Mouse (Mus musculus) MEL (cell line): Measurements from ENCODE around the gene Ovca2.

Source experiments
- CTCF ChIP-seq, 3 experiments: IDR thresholded peaks in 2 of 3; conservative IDR thresholded peaks in 1 of 3; 2 replicates each; pipeline ENCODE4 v1.5.1; 2011 to 2012; ENCODE audit warnings: low read length in 3 of 3, low read depth in 2 of 3, mild to moderate bottlenecking in 2 of 3, improper control_type of control experiment in 1 of 3, inconsistent platforms in 1 of 3, mixed read lengths in 1 of 3, moderate library complexity in 1 of 3; ENCODE audit not compliant: control insufficient read depth in 1 of 3, insufficient read depth in 1 of 3, poor library complexity in 1 of 3, severe bottlenecking in 1 of 3
- GATA1 ChIP-seq: IDR thresholded peaks from 2 replicates; pipeline ENCODE4 v1.6.1; 2011; ENCODE audit warnings: low read depth, low read length, improper control_type of control experiment
- MAFK ChIP-seq: IDR thresholded peaks from 2 replicates; pipeline ENCODE4 v1.6.1; 2011; ENCODE audit warnings: low read depth, mild to moderate bottlenecking, low read length, improper control_type of control experiment, borderline replicate concordance
- MAX ChIP-seq: IDR thresholded peaks from 2 replicates; pipeline ENCODE4 v1.6.1; 2011; ENCODE audit warnings: low read length, improper control_type of control experiment
- MAZ ChIP-seq: IDR thresholded peaks from 2 replicates; pipeline ENCODE4 v1.6.1; 2012; ENCODE audit warnings: low read depth, mild to moderate bottlenecking, inconsistent platforms, low read length, improper control_type of control experiment
- POLR2A ChIP-seq, 2 experiments: IDR thresholded peaks; 2 replicates each; pipeline ENCODE4 v1.6.1; 2011 to 2012; ENCODE audit warnings: low read length in 2 of 2, mild to moderate bottlenecking in 2 of 2, control low read depth in 1 of 2, improper control_type of control experiment in 1 of 2, low read depth in 1 of 2, moderate library complexity in 1 of 2; ENCODE audit not compliant: control insufficient read depth in 1 of 2, insufficient read depth in 1 of 2, poor library complexity in 1 of 2
- POLR2AphosphoS2 ChIP-seq: IDR thresholded peaks from 2 replicates; pipeline ENCODE4 v1.6.1; 2011; ENCODE audit warnings: low read length, improper control_type of control experiment
- SMC3 ChIP-seq: IDR thresholded peaks from 2 replicates; pipeline ENCODE4 v1.6.1; 2011; ENCODE audit warnings: low read depth, low read length, improper control_type of control experiment
- ZMIZ1 ChIP-seq: IDR thresholded peaks from 2 replicates; pipeline ENCODE4 v1.6.1; 2012; ENCODE audit warnings: low read depth, mild to moderate bottlenecking, inconsistent platforms, low read length, improper control_type of control experiment, moderate library complexity

DNA sequence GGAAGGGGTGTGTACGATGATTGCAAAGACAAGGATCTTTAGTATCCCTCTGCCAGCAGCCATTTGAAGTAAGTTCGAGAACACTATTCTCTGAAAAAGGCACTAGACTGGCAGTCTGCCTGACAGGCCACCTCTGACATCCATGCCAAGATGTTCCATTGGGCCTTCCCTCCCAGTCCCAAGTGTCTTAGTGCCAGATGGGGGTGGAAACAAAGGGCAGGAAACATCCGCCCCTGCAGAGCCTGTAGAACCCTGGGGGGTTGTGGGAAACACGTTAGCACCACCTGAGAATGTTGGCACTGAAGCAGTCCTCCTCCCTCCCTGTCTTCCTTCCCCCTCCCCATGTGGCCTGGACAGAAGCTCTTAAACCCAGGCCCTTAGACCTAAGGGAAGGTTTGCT is 21.6 kb downstream of the Ovca2 start:
- TF ChIP-seq ZMIZ1 (no peak), MAFK (no peak), SMC3 (no peak), CTCF (IDR thresholded peaks at IDR 0.05 in 2 of 3, conservative IDR thresholded peaks at IDR 0.05 in 1 of 3; ENCODE audit: control insufficient read depth in 1 of 3, insufficient read depth in 1 of 3, low read depth in 2 of 3, low read length in 3 of 3, poor library complexity in 1 of 3, severe bottlenecking in 1 of 3) (no peak), GATA1 (no peak), MAZ (no peak), MAX (no peak), POLR2AphosphoS2 (no peak), POLR2A (IDR thresholded peaks at IDR 0.05; ENCODE audit: control insufficient read depth in 1 of 2, insufficient read depth in 1 of 2, low read depth in 1 of 2, low read length in 2 of 2, poor library complexity in 1 of 2) (no peak)
